Mouse (Mus musculus) lung, embryonic 15.5 days (tissue): Measurements from ENCODE around the gene Padi4. TPM values are rescaled to one million over a fixed set of nuclear protein-coding genes. Genes with fewer than 3 reads are reported as not detected.
A peak's percentile ranks its signal among the peaks of the same experiment; 100 is the strongest.

Experiments
- ATAC-seq: fragments of 200-750 bp; cut with Nextera tagmentation; 2 replicates; pipeline ENCODE4 v1.8.0; 2017; ENCODE audit warnings: moderate number of reproducible peaks, borderline replicate concordance; ENCODE audit not compliant: low FRiP score, low TSS enrichment; ENCODE audit errors: extremely low read depth
- H3K27ac ChIP-seq: fragments of 300-500 bp; sonication (generic); 2 replicates; pipeline ENCODE4 v1.5.1; 2015; ENCODE audit warnings: moderate library complexity, mild to moderate bottlenecking, inconsistent platforms
- H3K27me3 ChIP-seq: fragments of 300-500 bp; sonication (generic); 2 replicates; pipeline ENCODE4 v1.6.1; 2015; ENCODE audit warnings: inconsistent platforms
- H3K36me3 ChIP-seq: fragments of 300-500 bp; sonication (generic); 2 replicates; pipeline ENCODE4 v1.6.1; 2015; ENCODE audit warnings: inconsistent platforms
- H3K4me1 ChIP-seq: fragments of 300-500 bp; sonication (generic); 2 replicates; pipeline ENCODE4 v1.6.1; 2015; ENCODE audit warnings: inconsistent platforms
- H3K4me2 ChIP-seq: fragments of 300-500 bp; sonication (generic); 2 replicates; pipeline ENCODE4 v1.6.1; 2015; ENCODE audit warnings: inconsistent platforms, mild to moderate bottlenecking, moderate library complexity
- H3K4me3 ChIP-seq: fragments of 300-500 bp; sonication (generic); 2 replicates; pipeline ENCODE4 v1.5.1; 2015; ENCODE audit warnings: mild to moderate bottlenecking, inconsistent platforms
- H3K9ac ChIP-seq: fragments of 300-500 bp; sonication (generic); 2 replicates; pipeline ENCODE4 v1.6.1; 2015; ENCODE audit warnings: inconsistent platforms
- H3K9me3 ChIP-seq: fragments of 300-500 bp; sonication (generic); 2 replicates; pipeline ENCODE4 v1.6.1; 2016; ENCODE audit warnings: inconsistent platforms
- WGBS: fragments of 180-500 bp; shearing (Covaris S2); methylation state at CpG from one replicate; pipeline ENCODE4 v1.1.7; 2015; 5-methylcytosine and 5-hydroxymethylcytosine counted together
- polyA plus RNA-seq: library from polyadenylated mRNA; unstranded; fragments of >200 nt; fragmentation: Nextera tagmentation; extraction: Ambion mirVana; gene quantifications from 2 replicates; pipeline ENCODE4 v1.2.1, GENCODE M21; 2015

The Padi4 gene
- polyA plus RNA-seq, 1 experiment from 2014 or later, result 2.1 TPM

DNA sequence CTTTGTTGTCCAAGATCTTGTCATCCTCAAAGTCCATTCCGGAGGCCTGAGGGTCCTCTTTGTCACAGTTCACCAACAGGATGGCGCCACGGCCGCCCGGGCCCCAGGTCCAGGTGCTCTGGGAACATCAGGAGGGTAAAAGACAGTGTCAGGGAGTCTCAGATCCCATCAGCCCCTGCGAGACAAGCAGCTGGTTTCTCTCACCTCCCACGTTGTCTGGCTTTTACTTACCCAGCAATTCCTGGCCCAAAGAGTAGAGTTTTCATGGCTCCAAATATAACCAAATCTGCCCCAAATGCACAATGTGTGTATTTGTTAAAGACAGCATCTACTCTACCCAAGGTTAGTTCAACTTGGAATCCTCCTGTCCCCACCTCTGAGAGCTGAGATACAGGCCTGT is 12.4 kb downstream of the Padi4 start:
- H3K27me3 ChIP-seq, result no peaks in the 10 kb centered on the region
- H3K9ac ChIP-seq, result no peak overlapping the region
- 0 out of 2 replicates have a peak, but pooled peaks cover 3% of the 10 kb centered on the region for H3K4me1 ChIP-seq
- no peak overlapping the region for H3K4me2 ChIP-seq
- no peak overlapping the region for H3K4me3 ChIP-seq
- H3K27ac ChIP-seq, result no peak overlapping the region
- no peaks in the 10 kb centered on the region for H3K36me3 ChIP-seq
- 67% methylated on average over 7 of the region's 7 CpGs for WGBS
- no peak for ATAC-seq
- H3K9me3 ChIP-seq, result no peaks in the 10 kb centered on the region

- no peak for ATAC-seq
- H3K9ac ChIP-seq, result no peak overlapping the region
- no peaks in the 10 kb centered on the region for H3K36me3 ChIP-seq
- WGBS, result 68% methylated on average over 3 of the region's 3 CpGs
- no peak overlapping the region for H3K4me3 ChIP-seq
- H3K27me3 ChIP-seq, result no peaks in the 10 kb centered on the region
- H3K4me1 ChIP-seq, result no peaks in the 10 kb centered on the region
- no peak overlapping the region for H3K27ac ChIP-seq
- no peak overlapping the region for H3K4me2 ChIP-seq
- H3K9me3 ChIP-seq, result no peaks in the 10 kb centered on the region
Measured at GRCm38 (mm10) chr4:140755811-140756210, 18.2 kb downstream of the Padi4 start.

- ATAC-seq, result no peak
- Histone ChIP-seq H3K4me1 (peaks cover 10% of the 10 kb centered on the region), H3K27me3 (no peaks in the 10 kb centered on the region; the same call in 1 of the 2 replicates), H3K36me3 (no peaks in the 10 kb centered on the region), H3K4me3 (no peak overlapping the region), H3K9me3 (no peaks in the 10 kb centered on the region), H3K27ac (no peak overlapping the region), H3K4me2 (no peak overlapping the region), H3K9ac (no peak overlapping the region)
- 31% methylated on average over 7 of the region's 7 CpGs for WGBS
Measured at GRCm38 (mm10) chr4:140753366-140753765, 20.7 kb downstream of the Padi4 start.

DNA sequence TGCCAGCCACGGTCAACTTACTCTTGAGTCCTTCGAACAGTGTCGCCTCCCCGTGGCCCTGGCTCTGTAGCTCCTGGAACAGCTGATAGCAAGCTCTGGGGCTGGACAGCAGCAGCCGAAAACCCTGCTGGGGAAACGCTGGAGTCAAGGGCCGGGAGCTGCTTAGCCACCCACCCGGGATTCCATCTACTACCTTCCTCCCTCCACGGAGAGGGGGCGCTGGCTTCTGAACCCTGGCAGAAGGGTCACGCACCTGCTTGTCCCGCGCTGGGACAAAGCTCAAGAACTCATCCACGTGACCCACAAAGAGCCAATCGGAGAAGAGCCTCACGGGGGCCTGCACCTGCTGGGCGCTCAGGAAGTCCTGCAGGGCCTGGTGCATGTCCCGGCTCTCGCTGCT is 23.7 kb downstream of the Padi4 start:
- Histone ChIP-seq H3K36me3 (no peaks in the 10 kb centered on the region), H3K9me3 (no peaks in the 10 kb centered on the region), H3K4me1 (peaks cover 20% of the 10 kb centered on the region), H3K9ac (no peak overlapping the region), H3K4me2 (peak overlapping the region; percentile 42), H3K4me3 (peak overlapping the region; percentile 23), H3K27ac (no peak overlapping the region), H3K27me3 (no peaks in the 10 kb centered on the region; the same call in 1 of the 2 replicates)
- WGBS, result 11% methylated on average over 19 of the region's 19 CpGs
- ATAC-seq, result no peak

- no peak overlapping the region for H3K9ac ChIP-seq
Measured at GRCm38 (mm10) chr4:140747978-140748377, 26.1 kb downstream of the Padi4 start.

DNA sequence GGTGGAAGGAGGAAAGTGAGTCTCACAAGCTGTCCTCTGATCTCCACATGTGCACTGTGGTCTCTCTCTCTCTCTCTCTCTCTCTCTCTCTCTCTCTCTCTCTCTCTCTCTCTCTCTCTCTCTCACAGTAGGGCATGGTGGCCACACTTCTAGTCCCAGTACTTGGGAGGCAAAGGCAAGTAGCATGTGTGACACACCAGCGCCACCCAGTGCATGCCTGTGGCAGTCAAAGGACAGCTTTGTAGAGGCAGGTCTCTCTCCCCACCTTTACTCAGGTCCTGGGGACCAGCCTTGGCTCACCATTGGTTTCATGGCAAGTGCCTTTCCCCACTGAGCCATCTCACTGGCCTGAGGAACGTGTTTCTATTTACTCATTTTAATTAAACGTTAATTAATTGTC is 29.4 kb downstream of the Padi4 start:
- no peak for ATAC-seq
- H3K27me3 ChIP-seq, result no peaks in the 10 kb centered on the region
- no peak overlapping the region for H3K4me2 ChIP-seq
- no peaks in the 10 kb centered on the region for H3K9me3 ChIP-seq
- H3K9ac ChIP-seq, result no peak overlapping the region
- H3K27ac ChIP-seq, result no peak overlapping the region
- peaks cover 14% of the 10 kb centered on the region for H3K4me1 ChIP-seq
- H3K36me3 ChIP-seq, result no peaks in the 10 kb centered on the region
- H3K4me3 ChIP-seq, result no peak overlapping the region
- WGBS, result 23% methylated on average over 3 of the region's 3 CpGs

More at GRCm38 (mm10) chr4:140747978-140748377, 26.1 kb downstream of the Padi4 start:
- peak; percentile 17; the same call in 1 of the 2 replicates for ATAC-seq
- H3K27me3 ChIP-seq, result no peaks in the 10 kb centered on the region; the same call in 1 of the 2 replicates
- no peaks in the 10 kb centered on the region for H3K9me3 ChIP-seq
- H3K4me2 ChIP-seq, result no peak overlapping the region
- H3K27ac ChIP-seq, result no peak overlapping the region
- H3K4me3 ChIP-seq, result no peak overlapping the region
- H3K36me3 ChIP-seq, result no peaks in the 10 kb centered on the region
- peaks cover 20% of the 10 kb centered on the region for H3K4me1 ChIP-seq
- WGBS, result 15% methylated on average over 12 of the region's 12 CpGs

- ATAC-seq, result no peak
- Histone ChIP-seq H3K4me1 (peaks cover 7% of the 10 kb centered on the region), H3K9me3 (no peaks in the 10 kb centered on the region), H3K4me3 (no peak overlapping the region), H3K27me3 (no peaks in the 10 kb centered on the region), H3K4me2 (no peak overlapping the region), H3K36me3 (no peaks in the 10 kb centered on the region), H3K27ac (no peak overlapping the region), H3K9ac (no peak overlapping the region)
- WGBS, result 29% methylated on average over 4 of the region's 4 CpGs
Measured at GRCm38 (mm10) chr4:140743086-140743485, 30.9 kb downstream of the Padi4 start.

- H3K27ac ChIP-seq, result no peak within 1 kb of the TSS
- H3K9me3 ChIP-seq, result no peaks in the 10 kb centered on the region
- no peaks in the 10 kb centered on the region for H3K36me3 ChIP-seq
- H3K4me2 ChIP-seq, result no peak within 1 kb of the TSS
- peaks cover 1% of the 10 kb centered on the region; the same call in 1 of the 2 replicates for H3K4me1 ChIP-seq
- WGBS, result 77% methylated on average over 2 of the region's 2 CpGs
- no peak within 1 kb of the TSS for H3K4me3 ChIP-seq
- no peak within 1 kb of the TSS for H3K9ac ChIP-seq
- no peak for ATAC-seq
- no peaks in the 10 kb centered on the region for H3K27me3 ChIP-seq
Measured at GRCm38 (mm10) chr4:140742543-140742942, 31.5 kb downstream of the Padi4 start, which contains the start of gene Padi6. Padi6 (minus strand) TSS chr4:140742643.

- Histone ChIP-seq H3K27ac (no peak overlapping the region), H3K9me3 (no peaks in the 10 kb centered on the region), H3K4me3 (no peak overlapping the region), H3K4me2 (no peak overlapping the region), H3K4me1 (no peaks in the 10 kb centered on the region), H3K27me3 (no peaks in the 10 kb centered on the region), H3K36me3 (no peaks in the 10 kb centered on the region), H3K9ac (no peak overlapping the region)
- no peak for ATAC-seq
- WGBS, result 76% methylated on average over 6 of the region's 6 CpGs
Measured at GRCm38 (mm10) chr4:140741401-140741800, 32.6 kb downstream of the Padi4 start.

GRCm38 (mm10) chr4:140740655-140741054 is 33.4 kb downstream of the Padi4 start:
- WGBS, result 85% methylated on average over 11 of the region's 11 CpGs
- no peak for ATAC-seq

DNA sequence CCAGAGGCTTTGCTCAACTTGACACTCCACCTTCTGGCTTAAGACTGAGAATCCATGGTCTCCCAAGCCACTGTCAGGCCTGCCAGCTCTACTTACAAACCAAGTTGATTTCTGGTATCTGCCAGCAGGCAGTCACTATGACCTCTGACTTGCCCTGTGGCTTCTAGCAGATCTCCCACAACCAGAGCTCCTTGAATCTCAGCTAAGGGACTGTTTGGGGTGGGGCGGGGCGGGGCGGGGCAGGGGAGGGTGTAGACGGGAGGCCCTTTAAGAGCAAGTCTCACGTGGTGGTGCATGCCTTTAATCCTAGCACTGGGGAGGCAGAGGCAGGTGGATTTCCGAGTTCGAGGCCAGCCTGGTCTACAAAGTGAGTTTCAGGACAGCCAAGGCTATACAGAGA is 41.2 kb downstream of the Padi4 start:
- H3K9ac ChIP-seq, result no peak overlapping the region
- no peak for ATAC-seq
- H3K27ac ChIP-seq, result no peak overlapping the region
- no peak overlapping the region for H3K4me2 ChIP-seq
- WGBS, result 62% methylated on average over 7 of the region's 7 CpGs
- H3K27me3 ChIP-seq, result no peaks in the 10 kb centered on the region
- H3K36me3 ChIP-seq, result no peaks in the 10 kb centered on the region
- no peaks in the 10 kb centered on the region for H3K9me3 ChIP-seq
- H3K4me3 ChIP-seq, result no peak overlapping the region
- no peaks in the 10 kb centered on the region for H3K4me1 ChIP-seq

More at GRCm38 (mm10) chr4:140740655-140741054, 33.4 kb downstream of the Padi4 start:
- Histone ChIP-seq H3K4me2 (no peak overlapping the region), H3K4me1 (no peaks in the 10 kb centered on the region), H3K27me3 (no peaks in the 10 kb centered on the region), H3K4me3 (no peak overlapping the region), H3K27ac (no peak overlapping the region), H3K36me3 (no peaks in the 10 kb centered on the region), H3K9ac (no peak overlapping the region), H3K9me3 (no peaks in the 10 kb centered on the region)

DNA sequence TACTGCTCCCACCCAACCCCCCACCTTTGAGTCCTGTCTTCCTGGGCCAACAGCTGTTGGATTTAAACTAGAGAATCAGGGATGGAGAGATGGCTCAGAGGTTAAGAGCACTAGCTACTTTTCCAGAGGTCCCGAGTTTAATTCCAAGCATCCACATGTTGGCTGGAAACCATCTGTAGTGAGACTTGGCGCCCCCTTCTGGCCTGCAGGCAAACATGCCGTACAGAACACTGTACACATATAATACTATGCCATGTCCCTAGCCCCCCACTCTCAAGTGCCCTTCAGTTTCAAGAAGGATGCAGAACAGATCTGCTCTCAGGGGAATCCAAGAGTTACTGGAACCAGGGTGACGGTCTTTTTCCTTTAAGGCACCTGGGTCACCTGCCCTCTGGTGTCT is 42.4 kb downstream of the Padi4 start:
- H3K27me3 ChIP-seq, result no peaks in the 10 kb centered on the region
- H3K27ac ChIP-seq, result no peak overlapping the region
- H3K36me3 ChIP-seq, result no peaks in the 10 kb centered on the region
- H3K9ac ChIP-seq, result no peak overlapping the region
- 65% methylated on average over 4 of the region's 4 CpGs for WGBS
- no peak for ATAC-seq
- H3K4me2 ChIP-seq, result no peak overlapping the region
- H3K4me3 ChIP-seq, result no peak overlapping the region
- no peaks in the 10 kb centered on the region for H3K9me3 ChIP-seq
- H3K4me1 ChIP-seq, result no peaks in the 10 kb centered on the region

DNA sequence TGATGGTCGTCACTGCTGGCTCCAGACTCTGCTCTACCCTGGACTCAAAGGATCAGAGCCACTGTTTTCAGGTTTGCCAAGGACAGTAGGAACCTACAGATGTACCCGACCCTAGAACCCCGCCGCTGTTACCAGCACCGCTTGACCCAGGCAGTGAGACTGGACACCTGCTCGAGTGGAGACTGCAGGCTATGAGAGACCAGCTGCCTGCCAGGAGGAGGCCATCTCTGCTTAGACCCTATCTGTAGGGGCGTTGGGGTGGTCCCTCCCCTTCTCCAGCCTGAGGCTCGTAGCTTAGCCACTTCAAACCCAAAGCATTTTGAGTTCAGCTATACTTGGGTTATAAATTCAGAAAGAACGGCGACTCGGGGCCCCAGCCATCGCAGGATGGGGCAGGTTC is 47.1 kb downstream of the Padi4 start:
- WGBS, result 79% methylated on average over 12 of the region's 12 CpGs
- H3K36me3 ChIP-seq, result peaks cover 14% of the 10 kb centered on the region; the same call in 1 of the 2 replicates
- no peak for ATAC-seq

More for the DNA sequence above, 47.1 kb downstream of the Padi4 start:
- H3K9ac ChIP-seq, result no peak overlapping the region
- no peak overlapping the region for H3K4me3 ChIP-seq
- no peak overlapping the region for H3K4me2 ChIP-seq
- H3K4me1 ChIP-seq, result no peaks in the 10 kb centered on the region
- H3K27me3 ChIP-seq, result no peaks in the 10 kb centered on the region
- H3K9me3 ChIP-seq, result no peaks in the 10 kb centered on the region
- H3K27ac ChIP-seq, result no peak overlapping the region
